Mouse (Mus musculus): Measurements from ENCODE around the gene Cavin1. TPM values are rescaled to one million over a fixed set of nuclear protein-coding genes. Genes with fewer than 3 reads are reported as not detected.
"Not testable (repeated sequence)": the region's sequence is repeated elsewhere in the genome, so short reads cannot be mapped to it uniquely, and the experiment has no call there.

The Cavin1 gene
- polyA plus RNA-seq, 1 experiment from 2014 or later = 692 TPM

GRCm38 (mm10) chr11:101003025-101003685 is 32.5 kb upstream of the Cavin1 start:
- ATAC-seq = peak; percentile 96
- no peak overlapping the region for H3K9ac ChIP-seq (replicated peaks; ENCODE audit: low read depth)
- no peaks in the 10 kb centered on the region for H3K36me3 ChIP-seq (ENCODE audit: insufficient read depth, low read length)
- peak overlapping the region; percentile 66; the same call in 1 of the 2 replicates for H3K27ac ChIP-seq (ENCODE audit: low read length)
- WGBS = 23% methylated on average over 3 of the region's 3 CpGs
- H3K27me3 ChIP-seq (replicated peaks; ENCODE audit: insufficient read depth, low read length) = no peaks in the 10 kb centered on the region
- peak; percentile 85 for TF ChIP-seq EP300 (IDR thresholded peaks at IDR 0.05)
- TF ChIP-seq CTCF (IDR thresholded peaks at IDR 0.05) = no peak
- no peak overlapping the region for H3K4me2 ChIP-seq (replicated peaks; ENCODE audit: low read depth, low read length)
- H3K4me3 ChIP-seq (ENCODE audit: low read depth, low read length) = no peak overlapping the region
- H3K4me1 ChIP-seq (ENCODE audit: insufficient read depth, low read depth, low read length) = no peaks in the 10 kb centered on the region
- DNase-seq (ENCODE audit: low spot score) = peak; percentile 92
- no peaks in the 10 kb centered on the region for H3K9me3 ChIP-seq (ENCODE audit: low read length)

GRCm38 (mm10) chr11:101001875-101002552 is 31.3 kb upstream of the Cavin1 start:
- H3K27me3 ChIP-seq (replicated peaks; ENCODE audit: insufficient read depth, low read length); H3K27ac ChIP-seq (ENCODE audit: low read length); H3K4me1 ChIP-seq (ENCODE audit: insufficient read depth, low read depth, low read length); H3K9ac ChIP-seq (replicated peaks; ENCODE audit: low read depth); H3K36me3 ChIP-seq (ENCODE audit: insufficient read depth, low read length); ATAC-seq; H3K4me2 ChIP-seq (replicated peaks; ENCODE audit: low read depth, low read length); H3K4me3 ChIP-seq (ENCODE audit: low read depth, low read length); H3K9me3 ChIP-seq (ENCODE audit: low read length): not testable (repeated sequence)
- peak; percentile 15 for DNase-seq (ENCODE audit: low spot score)
- 51% methylated on average over 4 of the region's 6 CpGs for WGBS

GRCm38 (mm10) chr11:100999254-100999653 is 28.6 kb upstream of the Cavin1 start:
- Histone ChIP-seq H3K27ac (ENCODE audit: low read length) (no peak overlapping the region), H3K9ac (replicated peaks; ENCODE audit: low read depth) (no peak overlapping the region), H3K9me3 (ENCODE audit: low read length) (no peaks in the 10 kb centered on the region), H3K27me3 (replicated peaks; ENCODE audit: insufficient read depth, low read length) (no peaks in the 10 kb centered on the region), H3K36me3 (ENCODE audit: insufficient read depth, low read length) (no peaks in the 10 kb centered on the region), H3K4me2 (replicated peaks; ENCODE audit: low read depth, low read length) (no peak overlapping the region), H3K4me3 (ENCODE audit: low read depth, low read length) (no peak overlapping the region), H3K4me1 (ENCODE audit: insufficient read depth, low read depth, low read length) (no peaks in the 10 kb centered on the region)
- no peak for TF ChIP-seq EP300 (IDR thresholded peaks at IDR 0.05)
- no peak for TF ChIP-seq CTCF (IDR thresholded peaks at IDR 0.05)
- ATAC-seq (no peak), DNase-seq (ENCODE audit: low spot score) (no peak)
- 69% methylated on average over 3 of the region's 3 CpGs for WGBS

GRCm38 (mm10) chr11:100998836-100999235 is 28.1 kb upstream of the Cavin1 start:
- ATAC-seq = no peak
- Histone ChIP-seq H3K4me1 (ENCODE audit: insufficient read depth, low read depth, low read length) (no peaks in the 10 kb centered on the region), H3K36me3 (ENCODE audit: insufficient read depth, low read length) (no peaks in the 10 kb centered on the region), H3K9ac (replicated peaks; ENCODE audit: low read depth) (no peak overlapping the region), H3K27ac (ENCODE audit: low read length) (no peak overlapping the region), H3K27me3 (replicated peaks; ENCODE audit: insufficient read depth, low read length) (no peaks in the 10 kb centered on the region), H3K4me2 (replicated peaks; ENCODE audit: low read depth, low read length) (no peak overlapping the region), H3K9me3 (ENCODE audit: low read length) (no peaks in the 10 kb centered on the region), H3K4me3 (ENCODE audit: low read depth, low read length) (no peak overlapping the region)
- WGBS = 87% methylated on average over 2 of the region's 2 CpGs
- DNase-seq (ENCODE audit: low spot score) = no peak
- TF ChIP-seq EP300 (IDR thresholded peaks at IDR 0.05) (no peak), CTCF (IDR thresholded peaks at IDR 0.05) (no peak)

- ATAC-seq = no peak
- Histone ChIP-seq H3K27me3 (replicated peaks; ENCODE audit: insufficient read depth, low read length) (no peaks in the 10 kb centered on the region), H3K9ac (replicated peaks; ENCODE audit: low read depth) (no peak overlapping the region), H3K27ac (ENCODE audit: low read length) (no peak overlapping the region), H3K9me3 (ENCODE audit: low read length) (no peaks in the 10 kb centered on the region), H3K4me3 (ENCODE audit: low read depth, low read length) (no peak overlapping the region), H3K4me2 (replicated peaks; ENCODE audit: low read depth, low read length) (no peak overlapping the region), H3K4me1 (ENCODE audit: insufficient read depth, low read depth, low read length) (no peaks in the 10 kb centered on the region), H3K36me3 (ENCODE audit: insufficient read depth, low read length) (no peaks in the 10 kb centered on the region)
- DNase-seq (ENCODE audit: low spot score) = no peak
- WGBS = 80% methylated on average over 4 of the region's 4 CpGs
- TF ChIP-seq EP300 (IDR thresholded peaks at IDR 0.05) (no peak), CTCF (IDR thresholded peaks at IDR 0.05) (no peak)
These were observed 25.8 kb upstream of the Cavin1 start for GRCm38 (mm10) chr11:100996501-100996900.

- WGBS = 51% methylated on average over 5 of the region's 5 CpGs
- no peak overlapping the region for H3K9ac ChIP-seq (replicated peaks; ENCODE audit: low read depth)
- H3K4me3 ChIP-seq (ENCODE audit: low read depth, low read length) = no peak overlapping the region
These were observed 24.0 kb upstream of the Cavin1 start for GRCm38 (mm10) chr11:100994655-100995054.

More at GRCm38 (mm10) chr11:100994655-100995054, 24.0 kb upstream of the Cavin1 start:
- no peaks in the 10 kb centered on the region for H3K4me1 ChIP-seq (ENCODE audit: insufficient read depth, low read depth, low read length)
- no peak for TF ChIP-seq EP300 (IDR thresholded peaks at IDR 0.05)
- TF ChIP-seq CTCF (IDR thresholded peaks at IDR 0.05) = no peak
- no peaks in the 10 kb centered on the region for H3K36me3 ChIP-seq (ENCODE audit: insufficient read depth, low read length)
- H3K27me3 ChIP-seq (replicated peaks; ENCODE audit: insufficient read depth, low read length) = no peaks in the 10 kb centered on the region
- ATAC-seq (no peak), DNase-seq (ENCODE audit: low spot score) (peak; percentile 55)
- no peak overlapping the region for H3K27ac ChIP-seq (ENCODE audit: low read length)
- no peaks in the 10 kb centered on the region for H3K9me3 ChIP-seq (ENCODE audit: low read length)
- no peak overlapping the region for H3K4me2 ChIP-seq (replicated peaks; ENCODE audit: low read depth, low read length)
